Mouse (Mus musculus): ENCODE measurements around the gene Rap1a. TPM values are rescaled to one million over a fixed set of nuclear protein-coding genes. Genes with fewer than 3 reads are reported as not detected.

The Rap1a gene
- total and polyA plus RNA-seq, 2 experiments from 2014 or later: 36.4 to 70.5 TPM

DNA sequence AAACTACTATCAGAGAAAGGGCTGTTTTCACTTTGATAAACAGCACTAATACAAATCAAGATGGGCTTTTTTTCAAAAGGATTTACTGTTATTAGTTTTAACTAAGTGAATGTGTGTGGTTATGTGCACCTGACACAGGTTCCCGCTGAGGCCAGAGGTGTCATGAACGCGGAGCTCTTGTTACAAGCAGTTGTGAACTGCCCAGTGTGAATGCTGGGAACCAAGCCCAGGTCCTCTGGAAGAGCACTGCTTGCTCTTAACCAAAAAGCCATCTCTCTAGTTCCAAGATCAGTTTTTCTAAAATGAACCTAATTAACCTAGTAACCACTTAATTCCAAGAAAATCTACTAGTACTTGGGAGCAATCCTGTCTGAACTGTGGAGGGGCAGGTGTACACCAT lies 23.1 kb downstream of the Rap1a start:
- 94% methylated on average over 3 of the region's 3 CpGs for WGBS
- Histone ChIP-seq H3K4me3 (ENCODE audit: low read depth, low read length) (no peak overlapping the region), H3K4me2 (ENCODE audit: low read depth) (no peak overlapping the region), H3K4me1 (ENCODE audit: insufficient read depth) (no peaks in the 10 kb centered on the region), H3K9ac (no peak overlapping the region), H3K9me3 (ENCODE audit: low read length) (no peaks in the 10 kb centered on the region), H3K36me3 (ENCODE audit: insufficient read depth) (no peaks in the 10 kb centered on the region), H3K27ac (ENCODE audit: low read depth, low read length) (no peak overlapping the region), H3K27me3 (ENCODE audit: insufficient read depth, low read length) (no peaks in the 10 kb centered on the region)
- no peak for ATAC-seq
- no peak for TF ChIP-seq CTCF (IDR thresholded peaks at IDR 0.05; ENCODE audit: low read depth)
- DNase-seq: no peak

- Histone ChIP-seq H3K4me2 (ENCODE audit: low read depth) (no peak overlapping the region), H3K27ac (ENCODE audit: low read depth, low read length) (no peak overlapping the region), H3K27me3 (ENCODE audit: insufficient read depth, low read length) (no peaks in the 10 kb centered on the region), H3K4me1 (ENCODE audit: insufficient read depth) (no peaks in the 10 kb centered on the region), H3K36me3 (ENCODE audit: insufficient read depth) (no peaks in the 10 kb centered on the region), H3K9ac (no peak overlapping the region), H3K4me3 (ENCODE audit: low read depth, low read length) (no peak overlapping the region), H3K9me3 (ENCODE audit: low read length) (no peaks in the 10 kb centered on the region)
- ATAC-seq: no peak
- DNase-seq: no peak
- no peak for TF ChIP-seq CTCF (IDR thresholded peaks at IDR 0.05; ENCODE audit: low read depth)
Measured at GRCm38 (mm10) chr3:105774496-105774895, 26.6 kb downstream of the Rap1a start.

GRCm38 (mm10) chr3:105771534-105771933 lies 29.6 kb downstream of the Rap1a start:
- no peak overlapping the region for H3K27ac ChIP-seq (ENCODE audit: low read depth, low read length)
- H3K36me3 ChIP-seq (ENCODE audit: insufficient read depth): no peaks in the 10 kb centered on the region
- no peak overlapping the region for H3K4me2 ChIP-seq (ENCODE audit: low read depth)
- ATAC-seq: no peak
- H3K27me3 ChIP-seq (ENCODE audit: insufficient read depth, low read length): no peaks in the 10 kb centered on the region
- DNase-seq: no peak
- no peak overlapping the region for H3K4me3 ChIP-seq (ENCODE audit: low read depth, low read length)
- no peaks in the 10 kb centered on the region for H3K9me3 ChIP-seq (ENCODE audit: low read length)
- peak; percentile 50 for TF ChIP-seq CTCF (IDR thresholded peaks at IDR 0.05; ENCODE audit: low read depth)
- no peaks in the 10 kb centered on the region for H3K4me1 ChIP-seq (ENCODE audit: insufficient read depth)
- no peak overlapping the region for H3K9ac ChIP-seq

GRCm38 (mm10) chr3:105770836-105771235 lies 30.3 kb downstream of the Rap1a start:
- TF ChIP-seq CTCF (IDR thresholded peaks at IDR 0.05; ENCODE audit: low read depth): no peak
- Histone ChIP-seq H3K27ac (ENCODE audit: low read depth, low read length) (no peak overlapping the region), H3K4me1 (ENCODE audit: insufficient read depth) (no peaks in the 10 kb centered on the region), H3K27me3 (ENCODE audit: insufficient read depth, low read length) (no peaks in the 10 kb centered on the region), H3K9me3 (ENCODE audit: low read length) (no peaks in the 10 kb centered on the region), H3K4me3 (ENCODE audit: low read depth, low read length) (no peak overlapping the region), H3K36me3 (ENCODE audit: insufficient read depth) (no peaks in the 10 kb centered on the region), H3K4me2 (ENCODE audit: low read depth) (no peak overlapping the region), H3K9ac (no peak overlapping the region)
- no peak for DNase-seq
- WGBS: 89% methylated on average over 1 of the region's 1 CpGs
- no peak for ATAC-seq

DNA sequence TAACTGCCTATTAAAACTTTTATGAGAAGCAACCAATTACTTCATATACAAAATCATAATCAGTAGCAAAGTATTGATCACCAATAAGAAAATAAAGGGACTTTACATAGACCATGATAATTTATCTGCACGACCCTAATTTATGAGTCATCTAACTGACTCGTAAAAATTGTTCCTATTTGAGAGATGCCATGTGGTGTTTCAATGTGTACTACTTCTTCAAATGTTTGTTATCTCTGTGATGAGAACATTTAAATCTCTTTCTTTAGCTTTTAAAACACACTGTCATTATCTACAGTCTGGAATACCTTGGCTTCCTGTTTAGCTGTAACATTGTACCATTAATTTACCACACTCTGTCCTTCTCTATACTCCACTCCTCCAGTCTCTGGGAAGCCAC lies 31.8 kb downstream of the Rap1a start:
- no peak overlapping the region for H3K9ac ChIP-seq
- H3K27ac ChIP-seq (ENCODE audit: low read depth, low read length): no peak overlapping the region
- TF ChIP-seq CTCF (IDR thresholded peaks at IDR 0.05; ENCODE audit: low read depth): no peak
- no peaks in the 10 kb centered on the region for H3K36me3 ChIP-seq (ENCODE audit: insufficient read depth)
- no peak overlapping the region for H3K4me3 ChIP-seq (ENCODE audit: low read depth, low read length)
- no peaks in the 10 kb centered on the region for H3K4me1 ChIP-seq (ENCODE audit: insufficient read depth)
- no peak for ATAC-seq
- no peak overlapping the region for H3K4me2 ChIP-seq (ENCODE audit: low read depth)
- WGBS: 92% methylated on average over 2 of the region's 2 CpGs
- no peak for DNase-seq
- H3K9me3 ChIP-seq (ENCODE audit: low read length): no peaks in the 10 kb centered on the region
- H3K27me3 ChIP-seq (ENCODE audit: insufficient read depth, low read length): no peaks in the 10 kb centered on the region

- Histone ChIP-seq H3K9ac (no peak overlapping the region), H3K4me2 (ENCODE audit: low read depth) (no peak overlapping the region), H3K27ac (ENCODE audit: low read depth, low read length) (no peak overlapping the region), H3K4me1 (ENCODE audit: insufficient read depth) (no peaks in the 10 kb centered on the region; the same call in 1 of the 2 replicates), H3K36me3 (ENCODE audit: insufficient read depth) (no peaks in the 10 kb centered on the region), H3K9me3 (ENCODE audit: low read length) (no peaks in the 10 kb centered on the region), H3K27me3 (ENCODE audit: insufficient read depth, low read length) (no peaks in the 10 kb centered on the region), H3K4me3 (ENCODE audit: low read depth, low read length) (no peak overlapping the region)
- WGBS: 83% methylated on average over 6 of the region's 6 CpGs
- ATAC-seq (no peak), DNase-seq (no peak)
- no peak for TF ChIP-seq CTCF (IDR thresholded peaks at IDR 0.05; ENCODE audit: low read depth)
Measured at GRCm38 (mm10) chr3:105768529-105768928, 32.6 kb downstream of the Rap1a start.

DNA sequence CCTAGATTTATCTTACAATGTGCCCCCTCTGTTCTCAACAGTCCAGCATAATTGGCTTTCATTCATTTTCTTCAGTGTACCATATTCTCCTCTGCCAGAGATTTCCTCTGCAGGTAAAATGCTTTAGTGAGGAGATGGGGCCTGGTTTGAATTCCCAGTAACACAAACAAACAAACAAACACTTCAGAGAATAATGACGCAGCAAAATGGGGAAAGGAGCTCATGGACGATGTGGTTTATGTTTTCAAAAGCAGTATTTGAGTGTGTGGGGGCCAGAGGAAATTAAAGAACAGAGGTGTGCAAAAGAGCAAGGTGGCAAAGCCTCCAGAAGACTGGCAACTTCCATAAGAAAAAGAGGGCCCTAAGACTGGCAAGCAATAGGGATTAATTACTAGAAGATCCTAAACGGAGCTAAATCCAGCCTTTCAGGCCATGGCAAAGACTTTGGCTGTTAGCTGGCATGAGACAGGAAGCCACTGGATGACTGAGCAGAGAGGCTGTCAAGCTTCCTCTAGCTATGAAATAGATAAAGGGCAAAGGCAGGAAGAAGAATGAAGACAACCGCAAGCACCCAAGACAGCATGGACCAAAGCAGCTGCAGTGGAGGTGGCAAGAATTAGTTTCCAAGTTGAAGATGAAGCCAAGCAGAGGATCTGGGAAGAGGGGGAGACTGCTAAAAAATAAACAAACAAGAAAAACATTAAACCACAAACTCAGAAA lies 37.8 kb downstream of the Rap1a start:
- H3K9ac ChIP-seq: no peak overlapping the region
- H3K9me3 ChIP-seq (ENCODE audit: low read length): no peaks in the 10 kb centered on the region
- 65% methylated on average over 4 of the region's 4 CpGs for WGBS
- H3K27ac ChIP-seq (ENCODE audit: low read depth, low read length): no peak overlapping the region
- H3K36me3 ChIP-seq (ENCODE audit: insufficient read depth): no peaks in the 10 kb centered on the region
- TF ChIP-seq CTCF (IDR thresholded peaks at IDR 0.05; ENCODE audit: low read depth): no peak
- no peaks in the 10 kb centered on the region; the same call in 1 of the 2 replicates for H3K4me1 ChIP-seq (ENCODE audit: insufficient read depth)
- no peak overlapping the region for H3K4me3 ChIP-seq (ENCODE audit: low read depth, low read length)
- ATAC-seq (no peak), DNase-seq (no peak)
- no peaks in the 10 kb centered on the region for H3K27me3 ChIP-seq (ENCODE audit: insufficient read depth, low read length)
- no peak overlapping the region for H3K4me2 ChIP-seq (ENCODE audit: low read depth)
